Mouse (Mus musculus): Measurements from ENCODE around the gene Cdx2. TPM values are rescaled to one million over a fixed set of nuclear protein-coding genes. Genes with fewer than 3 reads are reported as not detected.

Cdx2 gene
- polyA plus RNA-seq, 1 experiment from 2014 or later: not detected

DNA sequence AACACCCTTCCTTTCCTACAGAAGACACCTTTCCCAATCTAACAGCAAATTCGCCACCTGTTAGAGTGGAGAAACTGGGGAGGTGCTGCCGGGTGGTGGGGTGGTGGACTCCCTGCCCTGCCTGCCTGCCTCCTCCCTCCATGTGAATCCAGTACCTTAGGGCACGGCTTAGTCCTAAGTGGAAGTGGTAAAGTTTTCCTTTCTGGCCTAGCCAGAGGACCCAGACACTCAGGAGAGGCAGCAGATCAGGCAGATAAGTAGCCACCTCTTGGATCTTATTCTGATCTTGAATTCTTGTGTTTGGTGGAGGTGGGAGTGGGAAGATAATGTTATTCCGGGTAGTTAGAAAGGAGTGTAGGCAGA, 7.1 kb downstream of the Cdx2 start:
- peak overlapping the region; percentile 59 for H3K4me2 ChIP-seq (ENCODE audit: low read depth, low read length)
- H3K4me1 ChIP-seq (replicated peaks; ENCODE audit: control insufficient read depth, insufficient read depth, low read length): peaks cover 7% of the 10 kb centered on the region; the same call in 1 of the 2 replicates
- 3% methylated on average over 4 of the region's 4 CpGs for WGBS
- H3K27ac ChIP-seq (ENCODE audit: low read length): no peak overlapping the region
- H3K9me3 ChIP-seq (ENCODE audit: control insufficient read depth, low read length): no peaks in the 10 kb centered on the region
- no peaks in the 10 kb centered on the region for H3K36me3 ChIP-seq (ENCODE audit: control insufficient read depth, insufficient read depth, low read length)
- no peak overlapping the region for H3K9ac ChIP-seq (ENCODE audit: low read length)
- peak; percentile 21 for ATAC-seq (ENCODE audit: low read depth)
- peak overlapping the region; percentile 27 for H3K4me3 ChIP-seq (ENCODE audit: low read length)
- H3K27me3 ChIP-seq (ENCODE audit: control insufficient read depth, insufficient read depth, low read depth, low read length): peaks cover 87% of the 10 kb centered on the region

DNA sequence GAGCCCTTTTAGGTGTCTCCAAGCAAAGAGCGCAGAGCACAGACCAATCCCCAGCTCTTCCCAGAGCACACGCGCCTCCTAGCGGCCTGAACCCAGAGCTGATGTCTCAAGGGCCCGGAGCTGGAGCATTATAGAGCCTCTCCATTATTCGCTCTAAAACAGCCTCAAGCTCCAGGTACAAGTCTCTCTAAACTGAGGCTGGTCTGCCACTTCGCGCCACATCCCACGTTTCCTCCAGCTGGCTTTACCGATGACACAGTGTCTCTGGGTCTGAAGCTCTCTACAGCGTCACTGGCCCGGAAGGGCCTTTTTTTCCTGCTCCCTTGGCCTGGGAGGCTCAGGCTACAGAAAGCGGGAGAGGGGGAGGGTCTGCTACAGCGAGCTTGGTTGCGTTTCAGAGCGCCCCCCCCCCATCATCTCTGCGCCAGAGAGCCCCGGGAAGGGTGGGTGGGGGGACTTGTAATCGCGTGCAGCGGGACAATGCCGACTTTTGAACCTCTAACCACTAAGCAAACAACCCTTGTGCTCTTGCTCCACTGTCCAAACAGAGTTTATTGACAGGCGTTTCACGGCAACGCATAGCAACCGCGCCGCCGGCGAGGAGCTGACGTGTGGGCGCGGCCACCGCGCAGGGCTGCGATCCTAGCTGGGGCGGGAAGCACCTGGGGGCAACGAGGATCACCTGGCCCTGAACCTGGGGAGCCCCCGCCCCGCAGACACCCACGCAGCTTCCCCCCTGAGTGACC, 7.6 kb downstream of the Cdx2 start:
- H3K9me3 ChIP-seq (ENCODE audit: control insufficient read depth, low read length): no peaks in the 10 kb centered on the region
- H3K27ac ChIP-seq (ENCODE audit: low read length): no peak overlapping the region
- H3K27me3 ChIP-seq (ENCODE audit: control insufficient read depth, insufficient read depth, low read depth, low read length): peaks cover 86% of the 10 kb centered on the region
- H3K9ac ChIP-seq (ENCODE audit: low read length): no peak overlapping the region
- H3K4me1 ChIP-seq (replicated peaks; ENCODE audit: control insufficient read depth, insufficient read depth, low read length): peaks cover 7% of the 10 kb centered on the region; the same call in 1 of the 2 replicates
- peak overlapping the region; percentile 59 for H3K4me2 ChIP-seq (ENCODE audit: low read depth, low read length)
- under 1% methylated on average over 41 of the region's 41 CpGs for WGBS
- peak; percentile 86 for ATAC-seq (ENCODE audit: low read depth)
- peak overlapping the region; percentile 27 for H3K4me3 ChIP-seq (ENCODE audit: low read length)
- H3K36me3 ChIP-seq (ENCODE audit: control insufficient read depth, insufficient read depth, low read length): no peaks in the 10 kb centered on the region

DNA sequence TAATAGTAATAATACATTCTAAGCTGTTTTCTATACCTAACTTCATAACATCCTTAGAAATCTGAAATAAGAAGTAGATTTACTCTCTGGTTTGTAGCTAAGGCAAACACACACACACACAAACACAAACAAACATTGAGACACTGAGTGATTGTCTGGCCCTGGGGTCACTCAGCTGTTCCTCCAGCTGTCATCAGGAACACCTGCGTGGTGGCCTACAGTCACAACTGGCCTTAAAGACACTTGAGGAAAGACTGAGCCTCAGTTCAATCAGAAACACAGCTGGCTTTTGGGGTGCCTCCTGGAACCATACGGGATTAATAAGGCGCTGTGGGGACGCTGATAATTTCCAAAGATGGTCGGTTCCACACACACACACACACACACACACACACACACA, 9.8 kb downstream of the Cdx2 start:
- Histone ChIP-seq H3K9me3 (ENCODE audit: control insufficient read depth, low read length) (no peaks in the 10 kb centered on the region), H3K4me3 (ENCODE audit: low read length) (no peak overlapping the region), H3K9ac (ENCODE audit: low read length) (no peak overlapping the region), H3K4me2 (ENCODE audit: low read depth, low read length) (no peak overlapping the region), H3K27me3 (ENCODE audit: control insufficient read depth, insufficient read depth, low read depth, low read length) (peaks cover 85% of the 10 kb centered on the region), H3K36me3 (ENCODE audit: control insufficient read depth, insufficient read depth, low read length) (no peaks in the 10 kb centered on the region), H3K27ac (ENCODE audit: low read length) (no peak overlapping the region), H3K4me1 (replicated peaks; ENCODE audit: control insufficient read depth, insufficient read depth, low read length) (peaks cover 7% of the 10 kb centered on the region; the same call in 1 of the 2 replicates)
- 54% methylated on average over 5 of the region's 5 CpGs for WGBS
- ATAC-seq (ENCODE audit: low read depth): no peak

DNA sequence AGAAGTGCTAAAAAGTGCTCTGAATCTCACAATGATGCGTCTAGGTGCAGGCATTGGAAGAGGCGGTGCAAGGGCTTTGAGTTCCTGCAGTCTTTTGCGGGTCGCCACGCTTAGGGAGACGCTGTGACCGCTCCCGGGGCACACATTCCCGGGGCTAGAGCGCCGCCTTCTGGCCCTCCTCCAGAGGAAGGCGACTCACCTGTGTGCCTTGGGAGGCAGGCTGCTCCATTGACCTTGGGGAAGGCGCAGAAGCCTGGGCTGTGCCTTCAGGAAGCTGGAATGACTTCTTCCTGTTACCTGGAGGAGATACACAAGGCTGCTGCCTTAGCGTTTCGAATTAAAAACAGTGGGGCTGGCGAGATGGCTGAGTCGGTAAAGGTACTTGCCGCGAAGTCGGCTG, 12.9 kb downstream of the Cdx2 start:
- Histone ChIP-seq H3K36me3 (ENCODE audit: control insufficient read depth, insufficient read depth, low read length) (no peaks in the 10 kb centered on the region), H3K4me1 (replicated peaks; ENCODE audit: control insufficient read depth, insufficient read depth, low read length) (no peaks in the 10 kb centered on the region; the same call in 1 of the 2 replicates), H3K27me3 (ENCODE audit: control insufficient read depth, insufficient read depth, low read depth, low read length) (peaks cover 57% of the 10 kb centered on the region), H3K4me3 (ENCODE audit: low read length) (no peak overlapping the region), H3K9ac (ENCODE audit: low read length) (no peak overlapping the region), H3K27ac (ENCODE audit: low read length) (no peak overlapping the region), H3K9me3 (ENCODE audit: control insufficient read depth, low read length) (no peaks in the 10 kb centered on the region), H3K4me2 (ENCODE audit: low read depth, low read length) (no peak overlapping the region)
- 10% methylated on average over 20 of the region's 20 CpGs for WGBS
- ATAC-seq (ENCODE audit: low read depth): no peak

DNA sequence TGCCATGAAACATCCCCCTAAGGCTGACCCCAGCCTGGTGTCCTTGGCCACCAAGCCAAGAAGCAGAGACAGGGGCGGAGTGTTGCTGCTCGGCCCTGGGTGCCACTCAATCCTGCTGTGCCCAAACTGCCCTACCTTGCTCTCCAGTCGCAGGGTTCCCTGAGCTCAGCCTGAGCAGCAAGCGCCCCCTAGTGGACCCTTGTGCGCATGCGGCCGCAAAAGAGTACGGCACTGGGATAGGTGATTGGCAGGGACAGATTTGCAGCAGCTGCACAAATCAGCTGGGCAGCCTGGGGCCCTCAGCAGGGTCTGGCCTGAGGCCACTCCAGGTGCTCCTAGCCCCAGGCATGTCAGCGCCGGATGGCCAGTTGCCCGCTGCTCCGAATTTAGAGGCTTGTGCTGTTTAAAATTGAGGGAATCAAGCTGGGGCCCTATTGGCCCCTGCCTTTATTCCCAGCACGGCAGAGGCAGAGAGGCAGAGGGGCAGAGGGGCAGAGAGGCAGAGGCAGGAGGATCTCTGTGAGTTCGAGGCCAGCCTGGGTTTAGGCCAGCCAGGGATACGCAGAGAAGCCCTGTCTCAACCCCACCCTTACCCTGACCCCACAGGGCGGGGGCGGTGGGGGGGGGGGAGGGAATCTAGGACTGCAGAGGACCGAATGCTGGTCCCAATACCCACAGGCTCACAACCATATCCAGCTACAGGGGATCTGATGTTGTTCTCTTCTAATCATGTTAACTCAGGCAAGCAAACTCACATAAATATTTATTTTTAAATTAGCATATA, 13.8 kb downstream of the Cdx2 start:
- Histone ChIP-seq H3K36me3 (ENCODE audit: control insufficient read depth, insufficient read depth, low read length) (no peaks in the 10 kb centered on the region), H3K4me3 (ENCODE audit: low read length) (no peak overlapping the region), H3K27ac (ENCODE audit: low read length) (no peak overlapping the region), H3K9ac (ENCODE audit: low read length) (no peak overlapping the region), H3K9me3 (ENCODE audit: control insufficient read depth, low read length) (no peaks in the 10 kb centered on the region), H3K27me3 (ENCODE audit: control insufficient read depth, insufficient read depth, low read depth, low read length) (peaks cover 50% of the 10 kb centered on the region), H3K4me2 (ENCODE audit: low read depth, low read length) (no peak overlapping the region), H3K4me1 (replicated peaks; ENCODE audit: control insufficient read depth, insufficient read depth, low read length) (no peaks in the 10 kb centered on the region)
- ATAC-seq (ENCODE audit: low read depth): peak; percentile 80
- WGBS: 15% methylated on average over 18 of the region's 18 CpGs

DNA sequence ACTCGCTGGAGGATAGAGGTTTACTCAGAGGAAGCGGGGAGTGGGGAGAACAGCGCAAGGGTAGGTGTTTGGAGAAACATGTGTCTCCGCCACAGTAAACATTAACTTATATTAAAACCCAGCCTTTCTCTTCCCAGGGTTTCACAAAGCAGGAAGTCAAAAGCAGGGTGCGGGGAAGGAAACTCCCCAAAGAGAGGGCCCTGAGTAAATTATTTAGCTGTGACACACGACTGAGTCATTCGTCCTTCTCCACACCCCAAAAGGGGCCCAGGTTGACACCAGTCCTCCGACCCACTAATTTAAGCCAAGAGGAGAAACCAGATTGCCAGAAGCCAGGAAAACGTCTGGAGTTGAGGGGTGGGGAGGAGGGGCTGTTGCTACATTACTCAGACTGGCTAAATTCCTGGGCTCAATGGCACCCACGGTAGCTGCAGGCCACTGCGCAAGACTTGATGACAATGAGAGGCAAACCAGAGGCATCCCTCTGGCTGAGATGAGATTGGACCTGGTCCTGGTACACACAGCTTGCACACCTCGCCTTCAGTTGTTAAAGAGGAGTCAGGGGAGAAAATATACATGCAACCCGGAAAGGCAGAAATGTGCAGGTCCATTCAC, 14.5 kb downstream of the Cdx2 start:
- Histone ChIP-seq H3K27ac (ENCODE audit: low read length) (no peak overlapping the region), H3K4me3 (ENCODE audit: low read length) (no peak overlapping the region), H3K4me2 (ENCODE audit: low read depth, low read length) (no peak overlapping the region), H3K27me3 (ENCODE audit: control insufficient read depth, insufficient read depth, low read depth, low read length) (peaks cover 43% of the 10 kb centered on the region), H3K9me3 (ENCODE audit: control insufficient read depth, low read length) (no peaks in the 10 kb centered on the region), H3K9ac (ENCODE audit: low read length) (no peak overlapping the region), H3K36me3 (ENCODE audit: control insufficient read depth, insufficient read depth, low read length) (no peaks in the 10 kb centered on the region), H3K4me1 (replicated peaks; ENCODE audit: control insufficient read depth, insufficient read depth, low read length) (no peaks in the 10 kb centered on the region)
- 28% methylated on average over 13 of the region's 13 CpGs for WGBS
- ATAC-seq (ENCODE audit: low read depth): no peak

DNA sequence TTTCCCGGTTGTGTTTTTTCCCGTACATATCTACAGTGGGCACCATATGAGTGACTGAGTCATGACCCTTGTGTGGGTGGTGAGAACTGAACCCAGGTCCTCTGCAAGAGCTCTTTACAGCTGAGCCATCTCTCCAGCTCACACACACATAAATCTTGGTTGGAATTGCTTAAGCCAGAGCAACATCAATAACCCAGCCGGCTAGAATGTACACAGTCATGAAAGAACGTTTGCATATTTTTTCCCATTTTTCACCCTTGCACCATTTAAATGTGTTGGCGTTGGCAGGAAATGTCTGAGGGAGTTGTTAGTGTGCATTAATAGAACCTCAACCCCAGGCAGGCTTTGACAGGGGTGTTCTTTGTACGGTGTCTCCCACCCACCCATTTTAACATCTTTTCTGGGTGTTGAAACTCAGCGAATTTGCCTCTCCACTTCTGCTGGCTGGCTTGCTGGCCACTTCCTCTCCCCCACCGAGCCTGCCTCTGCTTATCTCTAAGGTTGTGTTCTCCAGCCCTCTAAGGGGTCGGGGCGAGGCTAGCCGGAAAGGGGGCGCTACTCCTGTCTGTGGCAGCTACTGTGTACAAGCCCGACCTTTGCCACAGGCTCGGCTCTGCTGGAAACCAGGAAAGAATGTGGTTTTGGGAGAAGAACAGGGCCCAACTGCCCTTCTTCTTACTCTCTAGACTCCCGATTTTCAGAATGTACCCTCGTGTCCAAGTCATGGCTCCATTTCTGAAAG, 15.1 kb downstream of the Cdx2 start:
- WGBS: 18% methylated on average over 16 of the region's 16 CpGs
- H3K4me2 ChIP-seq (ENCODE audit: low read depth, low read length): no peak overlapping the region
- no peak for ATAC-seq (ENCODE audit: low read depth)
- H3K27ac ChIP-seq (ENCODE audit: low read length): no peak overlapping the region
- no peaks in the 10 kb centered on the region for H3K4me1 ChIP-seq (replicated peaks; ENCODE audit: control insufficient read depth, insufficient read depth, low read length)
- no peaks in the 10 kb centered on the region for H3K9me3 ChIP-seq (ENCODE audit: control insufficient read depth, low read length)
- no peaks in the 10 kb centered on the region for H3K36me3 ChIP-seq (ENCODE audit: control insufficient read depth, insufficient read depth, low read length)
- H3K4me3 ChIP-seq (ENCODE audit: low read length): no peak overlapping the region
- H3K27me3 ChIP-seq (ENCODE audit: control insufficient read depth, insufficient read depth, low read depth, low read length): peaks cover 38% of the 10 kb centered on the region
- H3K9ac ChIP-seq (ENCODE audit: low read length): no peak overlapping the region

DNA sequence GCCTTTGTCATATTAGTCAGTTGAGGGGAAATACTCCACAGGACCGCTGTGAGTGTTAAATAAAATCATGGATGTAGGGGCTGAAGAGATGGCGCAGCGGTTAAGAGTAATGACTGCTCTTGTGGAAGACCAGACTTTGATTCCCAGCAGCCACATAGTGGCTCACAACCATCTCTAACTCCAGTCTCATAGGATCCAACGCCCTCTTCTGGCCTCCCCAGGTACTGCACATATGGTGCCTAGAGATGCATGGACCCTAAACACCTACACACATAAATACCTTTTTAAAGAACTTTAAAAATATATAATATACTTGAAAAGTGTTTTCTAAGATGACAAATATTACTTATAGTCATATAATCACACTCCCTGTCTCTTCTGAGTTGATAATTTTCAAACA, 22.7 kb downstream of the Cdx2 start:
- 71% methylated on average over 4 of the region's 4 CpGs for WGBS
- no peak overlapping the region for H3K4me2 ChIP-seq (ENCODE audit: low read depth, low read length)
- H3K27ac ChIP-seq (ENCODE audit: low read length): no peak overlapping the region
- ATAC-seq (ENCODE audit: low read depth): no peak
- H3K4me3 ChIP-seq (ENCODE audit: low read length): no peak overlapping the region
- no peaks in the 10 kb centered on the region for H3K9me3 ChIP-seq (ENCODE audit: control insufficient read depth, low read length)
- no peaks in the 10 kb centered on the region for H3K36me3 ChIP-seq (ENCODE audit: control insufficient read depth, insufficient read depth, low read length)
- H3K4me1 ChIP-seq (replicated peaks; ENCODE audit: control insufficient read depth, insufficient read depth, low read length): no peaks in the 10 kb centered on the region
- H3K27me3 ChIP-seq (ENCODE audit: control insufficient read depth, insufficient read depth, low read depth, low read length): peaks cover 21% of the 10 kb centered on the region
- H3K9ac ChIP-seq (ENCODE audit: low read length): no peak overlapping the region

DNA sequence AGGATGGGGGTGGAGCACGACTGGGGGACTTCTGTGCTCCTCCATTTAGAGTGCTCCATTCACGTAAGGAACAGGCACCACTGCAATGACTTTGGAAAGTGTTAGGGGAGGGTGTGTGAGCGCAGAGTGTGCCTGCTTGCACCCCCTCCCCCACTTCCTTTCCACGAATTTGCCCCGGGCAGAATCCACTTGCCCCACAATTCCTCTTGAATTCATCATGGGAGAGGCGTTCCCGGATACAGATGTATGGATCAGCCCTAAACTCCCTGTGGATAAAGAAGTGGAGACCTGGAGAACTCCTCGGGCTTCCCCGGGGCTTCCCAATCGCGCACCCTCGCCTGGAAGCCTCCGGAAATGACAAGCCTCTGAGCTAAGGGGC, 29.5 kb downstream of the Cdx2 start:
- WGBS: 2% methylated on average over 13 of the region's 13 CpGs
- no peak overlapping the region for H3K4me2 ChIP-seq (ENCODE audit: low read depth, low read length)
- H3K36me3 ChIP-seq (ENCODE audit: control insufficient read depth, insufficient read depth, low read length): no peaks in the 10 kb centered on the region
- H3K4me3 ChIP-seq (ENCODE audit: low read length): 0 out of 2 replicates have a peak overlapping the region, but pooled peaks have one; percentile 5
- peaks cover 81% of the 10 kb centered on the region for H3K27me3 ChIP-seq (ENCODE audit: control insufficient read depth, insufficient read depth, low read depth, low read length)
- ATAC-seq (ENCODE audit: low read depth): no peak
- H3K9me3 ChIP-seq (ENCODE audit: control insufficient read depth, low read length): no peaks in the 10 kb centered on the region; the same call in 1 of the 2 replicates
- no peak overlapping the region for H3K9ac ChIP-seq (ENCODE audit: low read length)
- H3K27ac ChIP-seq (ENCODE audit: low read length): no peak overlapping the region
- no peaks in the 10 kb centered on the region for H3K4me1 ChIP-seq (replicated peaks; ENCODE audit: control insufficient read depth, insufficient read depth, low read length)
